Mouse (Mus musculus): Measurements from ENCODE around the gene Prkd2.
A peak's percentile ranks its signal among the peaks of the same experiment; 100 is the strongest.

DNA sequence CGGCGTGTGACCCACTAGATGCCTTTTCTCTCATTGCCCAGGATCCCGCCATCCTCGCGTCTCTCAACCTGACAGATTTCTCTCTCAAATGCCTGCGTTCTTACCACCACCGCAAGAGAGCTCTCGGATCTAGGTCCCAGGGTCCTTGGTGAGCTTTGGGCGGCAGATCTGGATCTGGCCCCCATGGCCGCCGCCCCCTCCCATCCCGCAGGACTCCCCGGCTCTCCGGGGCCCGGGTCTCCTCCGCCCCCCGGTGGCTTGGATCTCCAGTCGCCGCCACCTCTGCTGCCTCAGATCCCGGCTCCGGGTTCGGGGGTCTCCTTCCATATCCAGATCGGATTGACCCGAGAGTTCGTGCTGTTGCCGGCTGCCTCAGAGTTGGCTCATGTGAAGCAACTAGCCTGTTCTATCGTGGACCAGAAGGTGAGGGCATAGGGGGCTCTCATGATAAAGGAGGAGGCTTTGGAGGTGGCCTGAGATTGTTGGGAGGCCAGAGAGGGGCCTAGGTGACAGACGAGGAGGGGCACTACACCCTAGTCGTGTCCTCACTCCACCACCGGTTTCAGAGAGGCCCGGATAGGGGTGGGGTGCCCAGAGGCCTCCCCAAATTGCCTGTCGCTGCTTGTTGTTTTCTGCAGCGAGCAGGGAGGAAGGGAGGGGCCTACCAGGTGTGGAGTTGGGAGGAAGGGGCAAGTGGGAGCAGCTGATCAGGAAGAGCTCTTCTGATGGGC, 904 bp downstream of the Prkd2 start:
- no peak for TF ChIP-seq CTCF (IDR thresholded peaks at IDR 0.05; ENCODE audit: borderline replicate concordance, control insufficient read depth, extremely low read depth, insufficient read depth, low read length, poor library complexity)
- TF ChIP-seq POLR2A (IDR thresholded peaks at IDR 0.05; ENCODE audit: control insufficient read depth, extremely low read depth, insufficient read depth, low read length, poor library complexity): peak; percentile 96
